Mouse (Mus musculus) thymus, postnatal 10 days (tissue): ENCODE data around the gene Cox6b1.

Source experiments
- DNase-seq, 2 experiments: peaks; one replicate each; pipeline ENCODE4 v3.0.0; 2021; ENCODE audit warnings: low spot score in 2 of 2

The Cox6b1 gene

DNA sequence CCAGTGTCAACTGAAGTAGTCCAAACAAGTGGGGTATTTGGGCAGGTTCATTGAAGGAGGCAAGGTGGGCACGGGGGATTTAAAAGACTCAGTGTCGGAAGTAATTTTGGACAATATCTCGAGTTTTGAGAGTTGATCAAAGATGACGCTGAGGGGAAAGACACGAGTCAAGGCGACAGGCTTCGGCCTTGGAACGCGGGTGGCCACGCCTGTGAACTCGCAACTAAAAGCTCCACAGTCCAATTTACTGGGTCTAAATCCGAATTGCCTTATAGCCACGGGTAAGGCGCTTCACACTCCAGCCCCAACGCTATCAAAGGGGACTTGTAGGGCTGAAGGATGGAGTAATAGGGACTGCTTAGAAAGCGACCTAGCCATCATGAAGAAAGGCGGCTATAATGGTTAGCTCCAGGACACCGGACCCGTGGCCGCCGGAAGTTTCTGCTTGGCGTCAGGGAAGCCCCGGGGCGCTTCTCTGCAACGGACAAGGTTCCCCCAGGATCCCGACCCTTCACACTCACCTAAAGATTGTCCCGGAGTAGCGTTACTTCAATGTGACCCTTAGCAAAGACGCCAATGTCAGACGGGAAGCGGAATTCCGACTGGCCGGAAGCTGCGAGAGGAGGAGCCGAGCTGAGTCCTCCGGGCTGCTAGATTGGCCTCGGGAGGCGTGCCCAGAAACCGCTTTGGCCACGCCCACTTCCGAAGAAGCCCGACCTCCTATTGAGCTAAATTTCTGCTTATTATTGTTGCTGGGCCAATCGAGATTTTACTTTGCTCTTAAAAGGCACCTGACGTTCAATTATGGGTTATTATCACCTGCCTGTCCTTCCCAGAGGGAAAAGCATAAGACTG lies at the start of gene Cox6b1:
TSS of gene Cox6b1 (minus strand) at position 622 of the 855 bp plus-strand sequence.
- peak; percentile 75 to 84 for DNase-seq

DNA sequence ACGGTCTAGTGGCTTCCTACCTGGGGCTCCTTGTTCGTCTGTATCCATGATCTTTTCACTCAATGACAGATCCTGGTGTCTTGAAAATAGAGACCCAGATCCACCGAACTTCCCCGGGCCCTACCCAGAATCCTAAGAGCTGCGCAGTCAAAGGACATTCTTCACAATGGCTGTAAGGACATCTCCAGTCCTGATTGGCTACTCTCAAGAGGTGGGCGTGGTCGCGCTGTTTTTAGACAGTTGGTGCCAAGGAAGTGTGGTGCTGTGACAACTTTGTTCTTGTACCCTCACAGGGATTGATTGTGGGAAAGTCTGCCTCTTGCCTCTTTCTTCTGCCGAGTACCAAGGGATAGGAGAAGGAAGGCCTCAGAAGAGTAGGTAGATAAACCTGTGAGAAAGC lies 45.5 kb upstream of the Cox6b1 start, which contains the start of gene Pmis2:
TSS of gene Pmis2 (minus strand) at position 126 of the 400 bp plus-strand sequence.
- DNase-seq = no peak

DNA sequence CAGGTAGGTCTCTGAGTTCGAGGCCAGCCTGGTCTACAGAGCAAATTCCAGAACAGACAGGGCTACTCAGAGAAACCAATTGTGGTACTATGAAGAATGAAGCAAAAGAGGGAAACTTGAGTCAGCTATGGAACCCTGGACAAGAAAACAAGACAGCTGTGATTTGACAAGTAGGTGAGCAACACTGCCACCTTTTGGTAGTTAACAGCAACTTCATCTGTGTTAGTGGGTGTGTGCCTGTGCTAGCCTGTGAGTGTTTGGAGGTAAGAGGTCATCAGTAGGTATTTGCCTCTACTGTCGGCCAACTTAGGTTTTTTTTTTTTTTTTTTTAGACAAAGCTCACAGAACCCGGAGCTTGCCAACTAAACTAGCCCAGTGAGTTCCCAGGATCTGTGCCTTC lies 43.3 kb upstream of the Cox6b1 start:
- DNase-seq = peak in 1 of 2 experiments; percentile 25

DNA sequence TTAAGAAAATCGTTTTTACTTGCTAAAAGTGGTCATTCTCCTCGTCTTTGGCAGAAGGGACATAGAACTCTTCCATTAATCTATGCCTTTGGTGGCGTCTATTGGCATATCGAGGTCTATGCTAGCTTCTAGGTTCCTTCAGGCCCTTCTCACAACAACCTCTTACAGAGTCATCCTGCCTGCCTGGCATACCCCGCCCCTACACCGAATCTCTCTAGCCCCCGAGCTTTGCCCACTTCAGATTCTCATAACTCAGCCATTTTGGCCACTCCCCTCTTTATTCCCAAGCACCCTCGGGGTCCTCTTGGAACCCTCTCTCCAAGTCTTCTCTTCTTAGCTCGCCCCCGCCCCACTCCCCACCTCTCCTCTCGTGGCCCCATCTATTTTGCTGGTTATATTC lies 39.4 kb upstream of the Cox6b1 start:
- DNase-seq = no peak

DNA sequence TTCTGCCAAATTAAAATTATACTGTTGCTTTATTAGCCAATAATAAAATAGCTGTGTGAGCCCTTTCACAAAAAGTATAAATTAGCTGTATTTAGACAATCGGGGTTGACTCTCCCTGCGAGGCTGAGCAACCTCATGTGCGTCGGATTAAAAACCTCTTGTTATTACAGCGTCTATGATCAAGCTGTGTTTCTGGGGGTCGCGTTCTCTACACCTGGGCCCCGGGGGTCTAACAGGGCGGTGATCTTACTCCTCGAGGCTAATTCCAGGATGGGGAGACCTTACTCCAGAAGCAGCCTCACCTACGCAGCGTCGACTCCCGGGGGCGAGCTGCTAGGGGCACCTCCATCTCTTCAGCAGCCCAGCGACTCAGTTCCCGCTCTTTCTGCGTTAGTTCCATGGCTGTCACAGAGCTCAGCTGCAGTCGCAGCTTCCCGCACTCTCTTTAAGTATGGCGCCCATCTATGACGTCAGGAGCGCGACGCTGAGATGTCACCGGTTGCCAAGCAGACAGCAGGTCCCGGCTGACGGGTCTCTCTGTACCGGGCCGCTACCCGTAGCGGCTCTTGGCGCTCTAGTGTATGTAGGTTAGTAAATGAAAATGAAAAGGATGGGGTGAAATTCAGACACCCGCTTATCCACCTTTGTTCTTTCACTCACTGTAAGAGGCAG lies 38.7 kb upstream of the Cox6b1 start, which contains the start of gene Haus5:
TSS of gene Haus5 (minus strand) at position 466 of the 672 bp plus-strand sequence.
- DNase-seq = peak; percentile 85 to 88

DNA sequence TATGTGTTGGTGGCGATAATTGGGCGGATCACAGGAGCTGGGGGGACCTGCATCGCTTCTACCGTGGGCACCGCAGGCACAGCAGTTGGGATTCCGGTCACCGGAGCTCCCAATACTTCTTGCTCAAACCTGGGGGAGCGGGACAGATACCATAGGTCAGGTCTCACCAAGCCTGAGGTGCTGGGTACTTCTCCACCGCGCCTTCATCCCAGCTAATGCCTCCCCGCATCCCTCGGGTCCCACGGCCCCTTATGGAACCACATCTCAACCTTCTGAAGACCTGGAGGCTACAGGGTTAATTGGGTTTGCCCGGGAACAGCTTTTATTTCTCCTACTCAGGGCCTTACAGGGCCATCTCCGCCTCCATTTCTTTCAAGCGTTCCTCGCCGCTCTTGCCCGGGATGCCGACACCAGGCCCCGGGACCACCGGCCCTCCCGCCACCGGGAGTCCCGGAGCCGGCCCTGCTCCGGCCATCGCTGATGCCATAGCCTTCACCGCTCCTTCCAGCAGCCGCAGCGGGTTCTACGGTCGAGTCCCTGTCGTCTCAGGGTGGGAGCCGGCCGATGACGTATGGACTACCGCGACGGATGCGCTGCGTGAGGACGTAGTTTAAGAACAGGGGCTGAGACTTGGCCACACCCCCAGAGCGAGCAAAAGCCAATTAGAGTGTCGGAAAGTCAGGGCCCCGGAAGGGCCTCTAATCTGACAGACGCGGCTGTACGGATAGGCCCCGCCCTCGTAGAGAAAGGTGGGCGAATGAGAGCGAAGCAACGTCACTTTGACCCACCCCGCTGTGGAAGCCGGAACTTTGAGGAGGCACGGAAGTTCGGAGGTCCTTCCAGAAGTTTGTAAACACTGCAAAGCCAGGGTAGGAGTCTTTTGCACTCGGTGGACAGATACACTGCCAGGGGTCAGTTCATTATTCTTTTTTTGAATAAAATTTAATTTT lies 23.9 kb upstream of the Cox6b1 start, which contains the start of gene Rbm42:
TSS of gene Rbm42 (minus strand) at position 727 of the 950 bp plus-strand sequence.
- DNase-seq = peak; percentile 96 to 99

DNA sequence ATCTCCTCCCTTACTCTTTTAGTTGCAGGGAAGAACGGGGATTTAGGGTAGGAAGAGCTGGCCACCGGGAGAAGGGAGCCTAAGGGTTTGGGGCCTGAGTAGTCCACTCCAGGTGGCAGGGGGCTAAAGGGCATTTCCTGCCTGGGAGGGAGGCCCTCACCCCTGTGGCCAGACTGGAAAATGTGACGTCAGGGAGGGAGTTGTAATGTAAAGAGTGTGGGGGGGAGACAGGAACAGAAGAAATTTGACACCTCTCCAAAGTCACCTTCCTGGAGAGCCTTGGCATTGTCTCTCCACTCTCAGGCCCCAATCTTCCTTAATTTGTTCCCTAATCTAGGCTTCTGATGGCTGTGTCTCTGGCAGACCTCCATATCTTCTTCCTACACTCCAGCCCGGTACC lies 13.1 kb upstream of the Cox6b1 start:
- no peak for DNase-seq

DNA sequence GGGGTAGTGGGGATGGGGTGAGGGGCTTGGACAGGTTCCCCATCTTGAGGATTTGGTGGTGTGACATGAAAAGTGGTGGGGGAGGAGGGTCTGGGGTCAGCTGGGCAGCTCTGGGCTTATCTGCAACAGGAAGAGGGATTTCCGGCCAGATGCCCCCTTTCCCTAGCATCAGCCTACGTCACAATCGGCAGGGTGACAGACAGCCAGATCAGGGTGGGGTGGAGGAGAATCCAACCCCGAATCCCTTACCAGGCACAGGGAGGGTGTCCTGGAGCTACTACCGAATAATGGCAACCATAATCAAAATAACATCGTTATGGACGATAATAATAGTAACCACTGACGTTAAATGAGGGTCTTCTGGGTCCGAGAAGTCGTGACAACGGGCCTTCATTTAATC lies 10.4 kb upstream of the Cox6b1 start:
- no peak for DNase-seq

DNA sequence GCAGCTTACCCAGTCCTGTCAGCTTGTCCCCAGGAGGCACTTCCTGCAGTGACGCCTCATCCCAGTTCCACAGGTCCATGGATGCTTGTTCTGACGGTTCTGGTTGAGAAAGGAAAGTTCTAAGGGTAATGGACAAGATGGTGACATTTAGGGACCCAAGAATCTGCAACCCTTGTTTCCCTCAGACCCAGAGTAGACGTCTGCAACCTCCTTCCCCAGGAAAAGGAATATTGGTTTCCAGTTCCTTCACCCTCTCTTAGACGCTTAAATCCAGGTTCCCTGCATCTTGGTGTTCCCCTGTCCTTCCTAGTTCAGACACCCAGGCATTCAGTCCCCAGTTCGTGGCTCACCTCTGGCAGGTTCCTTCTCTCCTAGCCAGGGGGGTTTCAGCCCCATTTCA lies 9.8 kb upstream of the Cox6b1 start, which contains the start of gene Etv2:
TSS of gene Etv2 (minus strand) at position 101 of the 400 bp plus-strand sequence.
- DNase-seq = no peak

DNA sequence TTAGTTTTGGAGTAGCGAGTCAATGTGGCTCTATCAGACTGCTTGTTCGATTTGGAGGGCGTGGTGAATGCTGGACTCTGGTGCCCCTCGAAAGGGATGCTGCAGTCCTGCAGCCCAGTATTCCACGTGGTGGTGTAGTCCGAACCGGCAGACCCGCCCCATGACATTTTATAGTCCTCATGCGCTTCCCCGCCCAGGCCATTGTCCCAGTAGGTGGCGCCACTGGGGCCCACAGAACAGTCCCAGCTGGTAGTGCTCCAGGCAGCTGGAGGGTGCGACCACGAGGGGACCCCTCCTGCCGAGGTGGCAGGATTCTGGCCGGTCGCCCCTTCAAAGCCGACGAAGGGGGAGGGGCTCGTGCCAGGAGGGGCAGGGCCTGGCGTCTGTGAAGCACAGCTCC lies 8.7 kb upstream of the Cox6b1 start:
- peak; percentile 25 to 68 for DNase-seq

DNA sequence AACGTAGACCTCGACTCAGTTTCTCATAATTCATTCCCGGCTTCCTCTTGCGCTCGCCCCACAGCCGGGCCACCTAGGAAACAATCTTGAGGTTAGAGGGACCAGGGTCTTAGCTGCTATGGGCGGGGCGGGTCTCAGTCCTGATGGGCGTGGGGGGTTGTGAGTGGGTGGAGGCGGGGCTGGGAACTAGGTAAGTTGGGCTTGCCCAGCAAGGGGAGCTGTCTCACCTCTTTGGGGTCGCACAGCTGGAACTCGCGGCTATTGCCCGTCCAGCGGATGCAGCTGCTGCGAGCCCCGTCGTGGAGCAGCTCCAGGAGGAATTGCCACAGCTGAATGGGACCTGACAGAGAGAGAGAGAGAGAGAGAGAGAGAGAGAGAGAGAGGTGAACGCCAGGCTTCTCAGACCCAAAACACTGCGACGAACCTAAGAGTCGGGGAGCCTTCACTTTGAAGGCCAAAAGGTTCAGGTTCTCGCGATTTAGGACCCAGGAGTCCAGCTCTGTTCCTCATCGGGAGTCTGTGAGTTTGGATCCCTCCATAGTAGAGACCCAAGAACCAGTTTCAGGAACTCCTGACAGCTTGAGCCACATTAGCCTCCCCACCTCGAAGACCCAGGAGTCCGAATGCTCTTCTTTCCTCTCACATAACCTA lies 7.9 kb upstream of the Cox6b1 start:
- no peak for DNase-seq

DNA sequence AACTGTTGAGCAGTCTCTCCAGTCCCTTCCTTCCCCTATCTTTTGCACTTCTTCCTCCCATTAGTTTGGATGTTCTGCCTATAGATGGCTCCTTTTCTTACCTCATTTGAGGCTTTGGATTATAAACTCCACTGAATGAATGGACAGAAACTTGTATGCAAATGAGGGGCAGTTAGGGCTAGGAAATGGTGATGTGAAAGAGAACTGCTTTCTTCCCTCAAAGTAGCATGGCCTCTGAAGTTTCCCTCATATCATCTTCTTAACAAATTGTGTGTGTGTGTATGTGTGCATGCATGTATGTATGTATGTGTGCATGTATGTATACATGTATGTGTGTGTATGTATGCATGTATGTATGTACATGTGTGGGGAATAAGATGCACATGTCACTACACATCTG lies 3.1 kb upstream of the Cox6b1 start:
- DNase-seq = no peak

DNA sequence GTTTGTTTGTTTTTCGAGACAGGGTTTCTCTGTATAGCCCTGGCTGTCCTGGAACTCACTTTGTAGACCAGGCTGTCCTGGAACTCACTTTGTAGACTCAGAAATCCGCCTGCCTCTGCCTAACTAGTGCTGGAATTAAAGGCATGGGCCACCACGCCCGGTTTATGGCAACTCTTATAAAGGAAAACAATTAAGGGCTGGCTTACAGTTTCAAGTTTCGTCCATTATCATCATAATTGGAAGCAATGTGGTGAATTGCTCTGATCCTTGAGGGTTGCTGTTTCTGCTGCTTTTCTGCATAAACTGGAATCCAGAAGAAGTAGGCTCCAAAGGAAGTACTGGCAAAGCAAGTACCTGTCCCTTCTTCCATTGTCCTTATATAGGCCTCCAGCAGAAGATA lies 696 bp upstream of the Cox6b1 start:
- DNase-seq = no peak

DNA sequence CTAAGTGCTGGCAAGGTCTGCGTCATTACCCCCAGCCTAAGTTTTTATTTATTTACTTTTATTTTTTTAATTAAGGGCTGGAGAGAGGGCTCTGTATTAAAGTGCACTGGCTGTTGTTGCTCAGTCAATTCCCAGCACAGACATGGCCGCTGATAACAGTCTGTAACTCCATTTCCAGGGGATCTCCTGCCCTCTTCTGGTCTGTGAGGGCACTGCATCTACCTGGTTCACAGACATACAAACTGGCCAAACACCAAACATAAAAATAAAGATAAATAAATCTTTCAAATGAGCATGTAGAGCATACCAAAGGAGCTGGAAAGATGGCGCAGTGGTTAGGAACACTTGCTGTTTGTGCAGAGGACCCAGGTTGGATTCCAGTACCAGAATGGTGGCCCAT lies 6.7 kb downstream of the Cox6b1 start:
- peak in 1 of 2 experiments; percentile 30 for DNase-seq

DNA sequence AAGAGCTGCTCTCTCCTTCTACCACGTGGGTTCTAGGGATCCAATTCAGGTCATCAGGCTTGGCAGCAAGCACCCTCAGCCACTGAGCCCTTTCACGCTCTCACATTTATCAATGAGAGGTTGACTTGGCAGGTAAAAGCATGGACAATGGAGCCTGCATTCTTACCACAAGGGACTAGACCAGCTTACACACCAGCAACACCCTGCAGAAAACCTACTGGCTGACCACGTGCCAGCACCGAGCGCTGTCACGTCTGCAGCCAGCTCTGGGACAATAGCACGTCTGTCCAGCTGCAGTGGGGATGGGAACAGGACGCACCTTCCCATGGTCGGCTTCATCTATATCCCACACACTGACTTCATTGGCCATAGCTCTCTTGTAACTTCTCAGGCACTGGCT lies 7.3 kb downstream of the Cox6b1 start:
- DNase-seq = no peak

DNA sequence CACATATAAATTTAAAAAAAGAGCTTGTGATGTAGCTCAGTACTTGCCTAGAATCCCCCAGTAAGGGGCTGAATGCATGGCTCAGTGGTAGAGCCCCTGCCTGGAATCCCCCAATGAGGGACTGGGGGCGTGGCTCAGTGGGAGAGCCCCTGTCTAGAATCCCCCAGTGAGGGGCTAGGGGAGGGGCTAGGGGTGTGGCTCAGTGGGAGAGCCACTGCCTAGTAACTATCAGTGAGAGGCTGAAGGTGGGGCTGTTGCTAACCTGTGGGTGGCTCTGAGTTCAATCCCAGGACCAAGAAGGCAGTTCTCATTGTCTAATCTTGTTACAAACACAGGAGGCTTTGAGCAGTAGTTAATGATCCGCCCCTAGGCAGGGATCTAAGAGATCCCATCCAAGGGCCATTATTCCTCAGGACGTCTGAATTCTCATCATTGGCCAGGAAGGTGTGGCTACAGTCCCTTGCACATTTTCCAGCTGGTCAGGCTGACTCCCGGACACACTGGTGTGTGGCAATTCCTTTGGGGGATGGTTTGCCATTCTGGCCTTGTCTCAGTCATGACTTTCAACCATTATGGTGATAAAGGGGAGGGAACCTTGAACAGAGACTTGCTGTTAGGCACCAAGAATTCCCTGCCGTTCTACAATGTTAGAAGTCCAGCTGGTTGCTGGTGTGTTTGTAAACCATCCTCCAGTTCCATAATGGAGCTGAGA lies 10.7 kb downstream of the Cox6b1 start:
- no peak for DNase-seq

DNA sequence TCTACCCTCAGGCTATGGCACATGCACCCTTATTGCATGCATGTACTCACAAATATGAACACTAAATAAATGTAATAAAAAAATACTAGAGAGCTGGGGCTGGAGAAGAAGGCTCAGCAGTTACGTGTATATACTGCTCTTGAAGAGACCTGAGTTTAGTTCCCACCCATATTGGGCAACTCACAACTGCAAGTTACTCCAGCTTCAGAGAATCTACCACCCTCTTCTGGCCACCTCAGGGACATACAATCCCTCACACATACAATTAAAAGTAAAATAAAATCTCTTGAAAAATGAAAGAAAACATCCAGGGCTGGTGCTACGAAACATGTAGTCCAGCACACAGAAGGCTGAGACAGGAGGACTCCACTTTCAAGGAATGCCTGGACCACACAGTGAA lies 11.5 kb downstream of the Cox6b1 start:
- DNase-seq = no peak

DNA sequence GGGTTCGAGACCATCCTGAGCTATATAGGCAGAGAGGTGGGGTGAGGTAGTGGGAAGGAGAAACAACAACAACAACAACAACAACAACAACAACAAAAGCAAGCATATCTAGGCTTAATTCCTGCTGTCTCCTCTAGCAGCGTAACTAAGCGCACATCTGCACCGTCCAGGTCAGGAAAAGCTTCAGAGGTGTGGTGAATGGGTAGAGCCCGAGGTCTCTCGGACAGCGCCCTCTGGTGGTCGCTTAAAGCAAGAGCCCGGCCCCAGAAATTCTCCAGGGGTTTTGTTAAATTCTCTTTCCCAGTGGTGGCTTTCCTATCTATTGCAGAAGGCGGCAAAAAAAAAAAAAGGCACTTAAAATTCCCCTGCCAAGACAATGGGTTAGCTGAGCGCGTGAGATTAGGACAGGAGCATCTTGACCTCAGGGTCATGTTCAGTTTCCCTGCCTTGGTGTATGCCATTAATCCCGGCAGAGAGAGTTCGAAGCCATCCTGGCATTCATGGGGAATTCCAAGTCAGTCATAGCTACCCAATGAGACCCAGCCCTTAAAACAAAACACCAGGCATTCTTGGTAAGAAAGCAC lies 12.3 kb downstream of the Cox6b1 start:
- peak; percentile 36 to 70 for DNase-seq

DNA sequence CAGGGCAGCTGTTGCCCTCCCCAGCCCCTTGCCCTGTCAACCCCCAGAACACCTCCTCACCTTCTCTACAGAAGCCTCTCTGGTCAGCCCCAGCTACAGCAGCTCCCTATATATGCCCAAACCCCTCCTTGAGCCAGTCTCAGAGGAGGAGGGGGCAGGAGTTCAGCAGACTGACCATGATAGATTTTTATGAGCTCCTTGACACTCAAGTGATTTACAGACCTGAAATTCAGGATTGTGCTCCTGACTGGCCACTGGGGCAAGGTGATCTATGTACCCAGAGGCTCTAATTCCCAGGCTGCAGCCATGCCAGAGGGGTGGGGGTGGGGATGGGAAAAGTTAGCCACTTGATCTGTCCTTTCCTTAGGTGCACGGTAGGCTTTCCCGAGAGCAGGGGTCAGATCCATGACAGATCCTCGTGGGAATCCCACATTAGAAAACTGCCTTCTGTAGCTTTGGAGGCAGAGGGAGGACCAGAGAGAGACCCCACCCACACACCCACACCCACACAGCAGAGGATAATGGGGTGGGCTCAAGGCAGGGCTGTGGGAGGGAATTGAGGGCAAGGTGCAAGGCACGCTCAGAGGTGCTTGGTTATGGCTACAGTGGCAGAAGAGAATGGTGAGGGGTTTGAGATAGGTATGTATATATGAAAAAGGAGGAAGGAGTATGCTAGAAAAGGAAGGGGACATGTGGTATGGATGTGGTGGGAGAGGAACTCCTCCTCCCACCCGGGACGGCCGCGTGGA lies 13.1 kb downstream of the Cox6b1 start, which contains the start of gene Upk1a:
TSS of gene Upk1a (minus strand) at position 194 of the 749 bp plus-strand sequence.
- no peak for DNase-seq
